Mouse (Mus musculus) embryonic facial prominence, embryonic 13.5 days (tissue): ENCODE results near the gene Gm14685. TPM values are rescaled to one million over a fixed set of nuclear protein-coding genes. Genes with fewer than 3 reads are reported as not detected.
"Not testable (repeated sequence)": the region's sequence is repeated elsewhere in the genome, so short reads cannot be mapped to it uniquely, and the experiment has no call there.

Source experiments
- ATAC-seq: fragments of 200-750 bp; cut with Nextera tagmentation; 2 replicates; pipeline ENCODE4 v1.8.0; 2017; ENCODE audit warnings: low read depth; ENCODE audit not compliant: insufficient number of reproducible peaks, insufficient read depth, low FRiP score, low TSS enrichment
- H3K27ac ChIP-seq: fragments of 300-500 bp; sonication (generic); 2 replicates; pipeline ENCODE4 v1.5.1; 2015; ENCODE audit warnings: moderate library complexity, mild to moderate bottlenecking, inconsistent platforms
- H3K27me3 ChIP-seq: fragments of 300-500 bp; sonication (generic); 2 replicates; pipeline ENCODE4 v1.6.1; 2015; ENCODE audit warnings: mild to moderate bottlenecking, inconsistent platforms
- H3K36me3 ChIP-seq: fragments of 300-500 bp; sonication (generic); 2 replicates; pipeline ENCODE4 v1.6.1; 2015; ENCODE audit warnings: mild to moderate bottlenecking, inconsistent platforms
- H3K4me1 ChIP-seq: fragments of 300-500 bp; sonication (generic); 2 replicates; pipeline ENCODE4 v1.6.1; 2015; ENCODE audit warnings: inconsistent platforms
- H3K4me2 ChIP-seq: fragments of 300-500 bp; sonication (generic); 2 replicates; pipeline ENCODE4 v1.6.1; 2015; ENCODE audit warnings: moderate library complexity, mild to moderate bottlenecking, inconsistent platforms
- H3K4me3 ChIP-seq: fragments of 300-500 bp; sonication (generic); 2 replicates; pipeline ENCODE4 v1.5.1; 2015; ENCODE audit warnings: mild to moderate bottlenecking, inconsistent platforms
- H3K9ac ChIP-seq: fragments of 300-500 bp; sonication (generic); 2 replicates; pipeline ENCODE4 v1.6.1; 2015; ENCODE audit warnings: mild to moderate bottlenecking, inconsistent platforms
- H3K9me3 ChIP-seq: fragments of 300-500 bp; sonication (generic); 2 replicates; pipeline ENCODE4 v1.6.1; 2016; ENCODE audit warnings: inconsistent platforms
- WGBS: fragments of 180-500 bp; shearing (Covaris S2); methylation state at CpG from one replicate; pipeline ENCODE4 v1.1.7; 2015; ENCODE audit warnings: mixed read lengths; 5-methylcytosine and 5-hydroxymethylcytosine counted together
- polyA plus RNA-seq: library from polyadenylated mRNA; unstranded; fragments of >200 nt; fragmentation: Nextera tagmentation; extraction: Ambion mirVana; gene quantifications from 2 replicates; pipeline ENCODE4 v1.2.1, GENCODE M21; 2015

Gene Gm14685
- 0.08 and 0.14 TPM in 2 replicates for polyA plus RNA-seq

DNA sequence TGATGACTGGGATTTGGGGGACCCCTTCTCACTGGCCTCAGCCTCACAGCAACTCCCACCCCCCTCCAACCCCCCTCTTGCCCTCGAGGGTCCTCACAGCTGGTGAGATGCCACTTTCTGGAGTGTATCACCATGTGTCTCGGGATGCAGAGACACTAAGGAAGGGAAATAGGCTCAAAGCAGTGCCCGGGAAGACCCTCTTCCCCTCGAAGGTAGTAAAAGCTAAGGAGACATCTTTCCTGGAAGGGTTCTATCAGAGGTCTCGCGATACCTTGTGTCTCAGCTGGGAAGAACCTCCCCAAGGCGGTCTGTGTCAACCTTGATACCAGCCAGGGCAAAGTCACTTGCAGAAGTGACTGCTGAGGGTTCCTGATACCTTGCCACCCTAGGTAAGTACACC, at the start of gene Gm14685:
Gm14685 (plus strand) TSS at position 301 of the 400 bp plus-strand sequence.
- WGBS: no CpG with 5 or more reads among the region's 7 CpGs
- not testable (repeated sequence) for ATAC-seq, H3K36me3 ChIP-seq

DNA sequence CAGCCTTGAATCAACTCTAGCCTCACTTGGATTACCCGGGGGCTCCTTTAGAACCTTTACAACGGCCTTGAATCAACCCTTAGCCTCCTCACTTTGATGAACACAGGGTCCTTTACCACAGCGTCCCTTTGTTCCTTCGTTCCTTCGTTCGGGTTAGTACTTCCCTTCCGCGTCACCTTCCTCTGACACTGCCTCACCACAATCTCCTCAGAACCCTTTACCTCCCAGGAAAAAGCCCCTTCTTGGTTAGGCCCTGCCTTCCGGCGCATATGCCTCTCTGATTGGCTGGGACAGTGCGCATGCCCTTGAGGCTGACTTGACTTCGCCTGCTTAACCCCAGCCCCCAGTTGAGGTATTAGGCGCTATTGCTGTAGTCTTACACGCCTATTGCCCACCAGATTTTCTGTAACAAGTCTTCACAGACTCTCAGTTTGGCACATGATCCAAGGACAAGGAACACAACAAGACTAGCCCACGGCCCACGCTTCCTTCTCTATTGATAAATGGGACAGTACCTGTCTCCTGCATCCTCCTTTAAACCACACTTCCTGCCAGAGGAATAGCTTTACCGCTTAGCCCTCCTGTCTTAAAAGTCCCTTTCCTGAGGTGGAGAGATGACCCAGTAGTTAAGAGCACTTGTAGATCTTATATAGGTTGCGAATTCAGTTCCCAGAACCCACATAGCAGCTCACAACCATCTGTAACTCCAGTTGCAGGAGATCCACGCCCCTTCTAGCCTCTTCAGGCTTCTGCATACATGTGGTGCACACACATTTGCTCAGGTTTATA, 34.4 kb upstream of the Gm14685 start, which contains the start of gene Xlr4a:
Xlr4a (minus strand) TSS at position 212 of the 789 bp plus-strand sequence.
- WGBS: 79% methylated on average over 19 of the region's 19 CpGs
- H3K4me1 ChIP-seq, H3K27me3 ChIP-seq: not testable (repeated sequence)

More for the DNA sequence above, at the start of gene Gm14685:
- not testable (repeated sequence) for H3K9me3 ChIP-seq, H3K4me3 ChIP-seq, H3K4me2 ChIP-seq, H3K27ac ChIP-seq, H3K4me1 ChIP-seq, H3K27me3 ChIP-seq, H3K9ac ChIP-seq

GRCm38 (mm10) chrX:73096941-73097508, 19.8 kb upstream of the Gm14685 start, which contains the start of gene Xlr3a:
Gene Xlr3a (minus strand): TSS chrX:73097095.
- not testable (repeated sequence) for ATAC-seq, H3K4me2 ChIP-seq, H3K4me1 ChIP-seq, H3K36me3 ChIP-seq, H3K27ac ChIP-seq, H3K27me3 ChIP-seq, H3K9ac ChIP-seq, H3K4me3 ChIP-seq, H3K9me3 ChIP-seq
- WGBS: 76% methylated on average over 13 of the region's 13 CpGs

More for the DNA sequence above, 34.4 kb upstream of the Gm14685 start, which contains the start of gene Xlr4a:
- H3K36me3 ChIP-seq, H3K9me3 ChIP-seq, H3K27ac ChIP-seq, H3K9ac ChIP-seq, H3K4me3 ChIP-seq, ATAC-seq, H3K4me2 ChIP-seq: not testable (repeated sequence)

DNA sequence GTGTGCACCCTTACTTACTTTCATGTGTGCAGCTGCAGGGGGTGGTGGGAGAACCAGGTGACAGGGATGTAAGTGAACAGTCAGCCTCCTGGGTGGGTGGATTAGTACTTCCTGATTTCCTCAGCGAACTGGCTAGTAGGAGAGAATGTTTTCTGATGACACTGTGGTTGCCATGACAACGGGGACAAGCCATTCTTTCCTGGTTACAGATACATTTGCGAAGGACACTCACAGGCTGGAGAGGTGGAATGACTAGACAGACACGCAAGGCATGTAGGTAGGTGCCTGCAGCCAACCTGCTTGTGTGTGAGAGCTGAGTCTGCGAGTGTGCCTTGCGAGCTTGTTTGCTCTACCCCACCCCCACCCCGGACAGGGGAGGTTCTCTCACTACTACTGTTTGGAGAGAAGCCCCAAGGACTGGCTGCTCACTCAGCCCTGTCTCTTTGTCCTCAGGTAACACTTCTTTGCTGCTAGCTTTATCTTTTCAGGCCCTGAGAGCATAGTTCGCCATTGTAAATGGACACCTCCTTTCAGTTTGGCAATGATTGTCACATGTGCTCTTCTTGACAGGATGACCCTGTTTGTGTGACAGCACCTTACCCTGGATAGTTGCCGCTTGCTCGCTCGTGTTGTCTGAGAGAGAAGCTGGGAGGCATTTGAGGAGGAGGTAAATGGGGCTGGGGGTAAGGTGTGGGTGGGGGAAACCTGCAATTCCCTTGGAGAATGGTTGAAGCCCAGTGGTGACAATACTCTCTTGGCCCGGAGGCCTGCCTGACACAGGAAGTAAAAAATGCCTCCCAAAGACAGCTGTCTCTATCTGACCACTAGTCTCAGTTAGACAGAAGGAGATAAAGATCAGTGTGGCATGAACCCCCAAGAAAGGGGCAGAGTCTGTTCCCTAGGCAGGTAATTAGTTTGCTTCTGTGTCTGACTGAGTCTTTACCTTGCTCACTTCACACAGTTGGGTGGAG, 6.3 kb downstream of the Gm14685 start:
- not testable (repeated sequence) for H3K36me3 ChIP-seq
- no CpG with 5 or more reads among the region's 12 CpGs for WGBS

GRCm38 (mm10) chrX:73143218-73143618, 26.4 kb downstream of the Gm14685 start:
- no CpG with 5 or more reads among the region's 7 CpGs for WGBS
- not testable (repeated sequence) for H3K9me3 ChIP-seq, H3K4me1 ChIP-seq

More for the DNA sequence above, 6.3 kb downstream of the Gm14685 start:
- not testable (repeated sequence) for H3K4me1 ChIP-seq, H3K27me3 ChIP-seq, H3K27ac ChIP-seq, H3K4me3 ChIP-seq, H3K9ac ChIP-seq, H3K4me2 ChIP-seq, H3K9me3 ChIP-seq, ATAC-seq

GRCm38 (mm10) chrX:73148496-73148895, 31.6 kb downstream of the Gm14685 start, which contains the start of gene Xlr5b:
Gene Xlr5b (plus strand): TSS chrX:73148796.
- H3K27ac ChIP-seq: not testable (repeated sequence)

More at GRCm38 (mm10) chrX:73143218-73143618, 26.4 kb downstream of the Gm14685 start:
- ATAC-seq, H3K27me3 ChIP-seq, H3K4me3 ChIP-seq, H3K27ac ChIP-seq, H3K4me2 ChIP-seq, H3K36me3 ChIP-seq, H3K9ac ChIP-seq: not testable (repeated sequence)

GRCm38 (mm10) chrX:73149350-73149749, 32.5 kb downstream of the Gm14685 start, which contains the start of gene DXBay18:
Gene DXBay18 (minus strand): TSS chrX:73149450.
- not testable (repeated sequence) for H3K9ac ChIP-seq, ATAC-seq, H3K27ac ChIP-seq, H3K4me3 ChIP-seq, H3K4me2 ChIP-seq, H3K9me3 ChIP-seq, H3K36me3 ChIP-seq, H3K4me1 ChIP-seq, H3K27me3 ChIP-seq
- WGBS: no CpG with 5 or more reads among the region's 7 CpGs

More at GRCm38 (mm10) chrX:73148496-73148895, 31.6 kb downstream of the Gm14685 start, which contains the start of gene Xlr5b:
- H3K36me3 ChIP-seq, H3K9ac ChIP-seq, H3K4me1 ChIP-seq, H3K27me3 ChIP-seq, ATAC-seq, H3K4me3 ChIP-seq, H3K4me2 ChIP-seq, H3K9me3 ChIP-seq: not testable (repeated sequence)
- no CpG with 5 or more reads among the region's 20 CpGs for WGBS

DNA sequence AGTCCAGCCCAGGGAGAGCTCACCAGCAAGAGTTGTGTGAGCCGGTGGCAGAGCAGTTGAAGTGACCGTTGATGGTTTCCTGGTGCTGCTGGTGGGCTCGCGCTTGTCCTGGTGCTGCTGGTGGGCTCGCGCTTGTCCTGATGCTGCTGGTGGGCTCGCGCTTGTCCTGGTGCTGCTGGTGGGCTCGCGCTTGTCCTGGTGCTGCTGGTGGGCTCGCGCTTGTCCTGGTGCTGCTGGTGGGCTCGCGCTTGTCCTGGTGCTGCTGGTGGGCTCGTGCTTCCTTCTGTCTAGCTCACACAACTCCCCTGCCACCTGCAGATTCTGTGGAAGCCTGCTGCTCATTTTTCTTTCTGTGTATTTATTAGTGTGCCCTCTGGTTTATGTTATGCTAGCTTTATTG, 60.0 kb downstream of the Gm14685 start, which contains the start of gene Spin2d:
Spin2d (minus strand) TSS at position 101 of the 400 bp plus-strand sequence.
- ATAC-seq, H3K9me3 ChIP-seq, H3K27me3 ChIP-seq, H3K4me1 ChIP-seq, H3K4me2 ChIP-seq, H3K9ac ChIP-seq, H3K36me3 ChIP-seq, H3K27ac ChIP-seq, H3K4me3 ChIP-seq: not testable (repeated sequence)
- 81% methylated on average over 6 of the region's 15 CpGs for WGBS

Other genes with a start within 250 kb of the Gm14685 start
- gene Cetn2, start 198.6 kb upstream of the Gm14685 start, polyA plus RNA-seq: 77.3 and 81.1 TPM in 2 replicates
- 22.4 and 22.7 TPM in 2 replicates for gene Nsdhl, start 198.5 kb upstream of the Gm14685 start, polyA plus RNA-seq
- gene Zfp185, start 129.7 kb upstream of the Gm14685 start, polyA plus RNA-seq: 15.0 and 15.9 TPM in 2 replicates
- gene Pnma5, start 79.9 kb upstream of the Gm14685 start, polyA plus RNA-seq: 0.17 TPM in 1 of 2 replicates, not detected in the other
- 0.07 and 0.19 TPM in 2 replicates for gene Pnma3, start 52.3 kb upstream of the Gm14685 start, polyA plus RNA-seq
- 0.60 and 0.62 TPM in 2 replicates for gene Xlr4a, start 34.6 kb upstream of the Gm14685 start, polyA plus RNA-seq
- 1.5 and 2.7 TPM in 2 replicates for gene Xlr3a, start 20.0 kb upstream of the Gm14685 start, polyA plus RNA-seq
- gene Xlr5b, start 31.7 kb downstream of the Gm14685 start, polyA plus RNA-seq: not detected in 2 replicates
- not detected in 2 replicates for gene DXBay18, start 32.4 kb downstream of the Gm14685 start, polyA plus RNA-seq
- not detected in 2 replicates for gene Spin2d, start 59.9 kb downstream of the Gm14685 start, polyA plus RNA-seq
- gene Xlr3b, start 75.2 kb downstream of the Gm14685 start, polyA plus RNA-seq: 10.7 and 11.3 TPM in 2 replicates
- 0.52 and 0.70 TPM in 2 replicates for gene Xlr4b, start 97.3 kb downstream of the Gm14685 start, polyA plus RNA-seq
- gene F8a, start 111.2 kb downstream of the Gm14685 start, polyA plus RNA-seq: 8.8 and 9.3 TPM in 2 replicates
- gene Xlr4c, start 126.1 kb downstream of the Gm14685 start, polyA plus RNA-seq: 0.85 TPM in 1 of 2 replicates, not detected in the other
- gene Xlr3c, start 148.3 kb downstream of the Gm14685 start, polyA plus RNA-seq: 0.15 TPM in 1 of 2 replicates, not detected in the other
- not detected in 2 replicates for gene Xlr5a, start 175.9 kb downstream of the Gm14685 start, polyA plus RNA-seq
- not detected in 2 replicates for gene Xlr5c, start 175.9 kb downstream of the Gm14685 start, polyA plus RNA-seq
- not detected in 2 replicates for gene Gm45015, start 219.8 kb downstream of the Gm14685 start, polyA plus RNA-seq
- gene Zfp275, start 225.6 kb downstream of the Gm14685 start, polyA plus RNA-seq: 14.7 and 18.0 TPM in 2 replicates